Mouse (Mus musculus) adrenal gland, postnatal 10 days (tissue): ENCODE data around the gene Bbs7. TPM values are rescaled to one million over a fixed set of nuclear protein-coding genes. Genes with fewer than 3 reads are reported as not detected.
"Not testable (repeated sequence)": the region's sequence is repeated elsewhere in the genome, so short reads cannot be mapped to it uniquely, and the experiment has no call there.

Experiments
- DNase-seq: peaks from one replicate; pipeline ENCODE4 v3.0.0; 2021; ENCODE audit warnings: mixed read lengths
- long read RNA-seq, 2 experiments: library from polyadenylated mRNA; stranded (forward); transcript quantifications; one replicate each; pipeline ENCODE4 v2.0.0; 2021
- total RNA-seq, 2 experiments: library from RNA; stranded (reverse); gene quantifications; 2 replicates each; pipeline ENCODE4 v1.2.3; 2021

The Bbs7 gene
- total RNA-seq: 10 to 100 TPM in 1 of 2 experiments, 1 to 10 TPM in 1; 8.5 to 11.4 TPM
- long read RNA-seq, experiment 1, transcript Bbs7-203 (19 exons, 2,687 nt): major isoform, 11 of 15 reads
- long read RNA-seq, experiment 1, partial matches to known transcripts: 0 of 15 reads
- long read RNA-seq, experiment 1, other reads (novel, unspliced or antisense): 4 of 15 reads
- long read RNA-seq, experiment 2, transcript Bbs7-203 (19 exons, 2,687 nt): major isoform, 5 of 5 reads
- long read RNA-seq, experiment 2, partial matches to known transcripts: 0 of 5 reads
- long read RNA-seq, experiment 2, other reads (novel, unspliced or antisense): 0 of 5 reads

DNA sequence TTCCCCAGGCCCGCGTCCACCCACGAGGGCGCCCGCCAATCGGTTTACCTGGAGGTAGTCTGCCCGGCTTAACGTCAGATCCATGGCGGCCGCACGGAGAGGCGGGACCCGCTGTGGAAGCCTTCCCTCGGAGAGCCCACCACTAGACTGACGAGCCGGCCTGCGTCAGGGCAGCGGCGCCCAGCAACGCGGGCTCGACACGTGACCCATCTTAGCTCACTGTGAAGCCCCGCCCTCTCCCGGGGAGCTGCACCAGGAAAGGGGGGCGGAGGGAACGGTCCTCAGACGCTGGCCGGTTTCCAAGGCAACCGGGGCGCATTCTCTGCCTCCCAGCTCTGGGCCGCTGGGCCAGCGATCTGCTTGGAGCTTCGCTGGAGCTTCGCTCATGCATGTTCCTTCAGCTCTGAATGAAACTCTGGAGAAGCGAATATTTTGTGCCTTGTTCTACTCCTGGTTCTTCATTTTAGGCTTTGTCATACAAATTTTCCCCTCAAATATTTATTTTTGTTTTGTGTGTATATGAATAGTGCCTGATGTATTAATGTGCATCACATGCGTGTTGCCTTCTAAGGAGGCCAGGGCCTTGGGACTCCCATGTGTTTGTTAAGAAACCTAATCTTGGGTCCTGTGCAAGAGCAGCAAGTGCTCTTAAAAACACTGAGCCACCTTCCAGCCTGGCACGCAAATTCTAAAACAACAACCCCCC is at the start of gene Bbs7:
Gene Bbs7, minus strand, starts transcription at position 276 of the 706 bp plus-strand sequence.
- peak; percentile 96 for DNase-seq

DNA sequence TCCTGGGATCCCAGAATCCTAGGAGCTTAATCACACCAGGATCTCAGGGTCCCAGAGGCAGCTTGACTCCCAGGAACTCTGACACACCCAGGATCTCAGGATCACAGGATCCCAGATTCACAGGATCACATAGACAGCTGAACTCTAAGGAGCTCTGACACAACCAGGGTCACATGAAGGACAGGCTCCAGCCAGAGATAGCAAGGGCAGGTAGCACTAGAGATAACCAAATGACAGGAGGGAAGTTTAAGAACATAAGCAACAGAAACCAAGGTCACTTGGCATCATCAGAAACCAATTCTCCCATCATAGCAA is 31.9 kb upstream of the Bbs7 start:
- DNase-seq: not testable (repeated sequence)

GRCm38 (mm10) chr3:36644554-36645244 is 31.4 kb upstream of the Bbs7 start:
- no peak for DNase-seq

GRCm38 (mm10) chr3:36643354-36643753 is 30.1 kb upstream of the Bbs7 start:
- no peak for DNase-seq

GRCm38 (mm10) chr3:36642736-36643135 is 29.5 kb upstream of the Bbs7 start:
- DNase-seq: no peak

GRCm38 (mm10) chr3:36640787-36641186 is 27.5 kb upstream of the Bbs7 start:
- DNase-seq: no peak

GRCm38 (mm10) chr3:36635449-36635848 is 22.2 kb upstream of the Bbs7 start:
- peak; percentile 54 for DNase-seq

- DNase-seq: no peak
Observed at GRCm38 (mm10) chr3:36626803-36627202, 13.5 kb upstream of the Bbs7 start.

- DNase-seq: no peak
Observed at GRCm38 (mm10) chr3:36618181-36618580, 4.9 kb upstream of the Bbs7 start.

DNA sequence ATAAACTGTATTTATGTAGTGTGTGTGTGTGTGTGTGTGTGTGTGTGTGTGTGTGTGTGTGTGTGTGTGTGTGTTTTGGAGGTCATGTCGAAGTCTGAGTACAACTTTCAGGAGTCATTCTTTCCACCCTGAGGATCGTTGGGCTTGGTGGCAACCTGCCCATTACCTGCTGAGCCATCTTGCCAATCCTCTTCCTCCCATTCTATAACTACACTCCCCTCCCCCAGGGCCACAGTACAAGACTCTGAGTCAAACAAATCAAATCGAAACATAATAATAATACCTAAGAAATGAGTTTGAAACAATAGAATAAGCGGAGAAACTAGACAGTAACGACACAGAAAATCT is 605 bp upstream of the Bbs7 start:
- DNase-seq: no peak

- no peak for DNase-seq
Observed at GRCm38 (mm10) chr3:36612687-36613086, 590 bp downstream of the Bbs7 start.

- DNase-seq: no peak
Observed at GRCm38 (mm10) chr3:36605894-36606783, 7.1 kb downstream of the Bbs7 start.

- not testable (repeated sequence) for DNase-seq
Observed at GRCm38 (mm10) chr3:36599773-36600172, 13.5 kb downstream of the Bbs7 start.

- DNase-seq: no peak
Observed at GRCm38 (mm10) chr3:36598811-36599210, 14.5 kb downstream of the Bbs7 start.

GRCm38 (mm10) chr3:36571827-36572378 is 41.4 kb downstream of the Bbs7 start, which contains the start of gene Ccna2:
Gene Ccna2 (minus strand): TSS chr3:36572150.
- peak; percentile 99 for DNase-seq

- no peak for DNase-seq
Observed at GRCm38 (mm10) chr3:36571361-36571826, 41.9 kb downstream of the Bbs7 start.

DNA sequence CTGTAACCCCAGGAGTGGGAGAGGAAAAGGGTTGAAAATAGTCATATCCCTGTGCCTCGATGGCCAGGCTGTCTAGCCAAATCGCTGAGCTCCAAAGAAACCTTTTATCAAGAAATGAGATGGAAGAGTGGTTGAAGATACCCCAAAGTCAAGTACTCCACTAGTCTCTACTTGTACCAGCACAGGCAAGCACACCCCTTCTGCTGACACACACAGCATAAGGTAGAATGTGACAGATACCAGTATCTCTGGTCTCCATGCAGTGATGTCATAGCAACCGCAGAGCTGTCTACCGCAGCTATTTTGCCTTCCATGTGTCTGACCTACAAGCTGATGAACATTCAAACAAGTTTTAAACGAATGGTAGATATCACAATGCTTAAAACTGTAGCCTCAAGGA is 43.4 kb downstream of the Bbs7 start:
- no peak for DNase-seq

DNA sequence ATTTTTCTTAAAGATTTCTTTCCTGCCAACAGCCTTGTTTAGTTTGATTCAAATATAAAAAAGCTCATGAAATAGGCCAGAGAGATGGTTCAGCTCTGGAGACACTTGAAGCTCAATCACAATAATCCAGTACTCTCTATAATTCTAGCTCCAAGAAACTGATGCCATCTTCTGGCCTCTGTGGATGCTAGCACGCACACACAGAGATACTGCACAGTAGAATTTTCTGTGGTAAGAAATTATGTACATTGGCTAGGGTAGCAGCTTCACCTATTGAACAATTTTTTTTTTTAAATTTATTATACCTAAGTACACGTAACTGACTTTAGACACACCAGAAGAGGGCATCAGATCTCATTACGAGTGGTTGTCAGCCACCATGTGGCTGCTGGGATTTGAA is 49.6 kb downstream of the Bbs7 start:
- DNase-seq: no peak

GRCm38 (mm10) chr3:36559606-36560005 is 53.7 kb downstream of the Bbs7 start:
- DNase-seq: no peak

DNA sequence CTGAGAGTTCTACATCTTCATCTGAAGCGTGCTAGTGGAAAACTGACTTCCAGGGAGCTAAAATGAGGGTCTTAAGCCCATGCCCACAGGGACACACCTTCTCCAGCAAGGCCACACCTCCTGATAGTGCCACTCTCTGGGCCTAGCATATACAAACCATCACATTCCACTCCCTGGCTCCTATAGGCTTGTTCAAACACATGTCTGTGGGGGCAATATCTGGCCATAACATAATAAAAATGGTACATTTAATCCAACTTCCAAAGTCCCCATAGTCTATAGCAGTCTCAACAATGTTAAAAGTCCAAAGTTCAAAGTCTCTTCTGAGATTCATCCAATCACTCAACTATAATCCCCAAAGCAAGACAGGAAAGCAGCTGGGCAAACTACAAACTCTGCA is 55.7 kb downstream of the Bbs7 start:
- DNase-seq: no peak

- DNase-seq: peak; percentile 98
Observed at GRCm38 (mm10) chr3:36552406-36553047, 60.8 kb downstream of the Bbs7 start, which contains the start of gene Exosc9. Gene Exosc9 (plus strand): TSS chr3:36552606.
